Mouse (Mus musculus): ENCODE measurements around the gene 9930111J21Rik2.
"Not testable (repeated sequence)": the region's sequence is repeated elsewhere in the genome, so short reads cannot be mapped to it uniquely, and the experiment has no call there.

- not testable (repeated sequence) for TF ChIP-seq EP300, CTCF (IDR thresholded peaks at IDR 0.05; ENCODE audit: low read depth)
These were observed 44.7 kb downstream of the 9930111J21Rik2 start for GRCm38 (mm10) chr11:49006317-49006716.
